Mouse (Mus musculus) urinary bladder, postnatal 10 days (tissue): ENCODE measurements around the gene Col11a2.

ENCODE experiments used
- DNase-seq: peaks from one replicate; pipeline ENCODE4 v3.0.0; 2022; ENCODE audit warnings: low spot score

Gene Col11a2

GRCm38 (mm10) chr17:34104804-34105203 is 65.6 kb downstream of the Col11a2 start:
- no peak for DNase-seq

GRCm38 (mm10) chr17:34106555-34106954 is 67.3 kb downstream of the Col11a2 start:
- DNase-seq = no peak

- DNase-seq = no peak
These were observed 68.1 kb downstream of the Col11a2 start for GRCm38 (mm10) chr17:34107109-34107867.

- DNase-seq = no peak
These were observed 69.2 kb downstream of the Col11a2 start for GRCm38 (mm10) chr17:34108460-34108859.

GRCm38 (mm10) chr17:34109038-34109805 is 70.0 kb downstream of the Col11a2 start:
- no peak for DNase-seq

- DNase-seq = no peak
These were observed 70.6 kb downstream of the Col11a2 start for GRCm38 (mm10) chr17:34109806-34110195.

- DNase-seq = no peak
These were observed 71.1 kb downstream of the Col11a2 start for GRCm38 (mm10) chr17:34110309-34110708.

GRCm38 (mm10) chr17:34114114-34114513 is 74.9 kb downstream of the Col11a2 start:
- DNase-seq = no peak
